Mouse (Mus musculus): Measurements from ENCODE around the gene Ocel1. TPM values are rescaled to one million over a fixed set of nuclear protein-coding genes. Genes with fewer than 3 reads are reported as not detected.
A peak's percentile ranks its signal among the peaks of the same experiment; 100 is the strongest.

Gene Ocel1
- polyA plus RNA-seq, 1 experiment from 2014 or later, result 11.1 TPM

DNA sequence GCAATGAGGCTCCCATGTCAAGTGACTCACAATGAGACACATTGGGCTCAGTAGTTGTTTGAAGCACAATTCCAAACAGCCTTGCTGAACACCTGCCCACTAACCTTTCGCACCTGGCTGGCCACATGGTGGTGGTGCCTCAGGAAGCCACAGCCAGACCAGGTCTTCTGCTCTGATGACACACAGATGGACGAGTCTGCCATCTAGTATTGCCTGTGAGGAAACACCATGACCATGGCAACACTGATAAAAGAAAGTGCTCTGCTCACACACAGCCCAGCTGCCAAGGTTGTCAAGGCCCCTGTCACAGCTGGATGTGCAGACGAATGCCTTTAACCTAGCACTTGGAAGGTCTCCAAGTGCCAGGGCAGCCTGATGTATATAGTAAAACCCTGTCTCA, 20.0 kb upstream of the Ocel1 start:
- DNase-seq (ENCODE audit: low spot score), result no peak

DNA sequence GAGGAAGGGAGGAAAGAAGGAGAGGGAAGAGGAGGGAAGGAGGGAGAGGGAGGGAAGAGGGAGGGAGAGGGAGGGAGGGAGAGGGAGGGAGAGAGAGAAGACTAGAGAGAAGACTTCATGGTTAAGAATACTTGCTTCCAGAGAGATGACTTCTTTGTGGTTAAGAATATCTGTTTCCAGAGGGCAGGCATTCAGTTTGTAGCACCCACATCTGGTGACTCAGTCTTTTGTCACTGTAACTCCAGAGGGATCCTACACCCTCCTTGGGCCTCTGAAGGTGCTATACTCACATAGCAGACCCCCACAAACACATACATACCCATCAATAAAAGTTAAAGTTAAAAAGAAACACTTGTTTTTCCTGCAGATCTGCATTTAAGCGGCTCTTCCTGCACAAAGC, 19.6 kb upstream of the Ocel1 start:
- Histone ChIP-seq H3K27ac (ENCODE audit: low read length) (no peak overlapping the region), H3K36me3 (ENCODE audit: insufficient read depth, low read length) (peaks cover 56% of the 10 kb centered on the region), H3K4me1 (ENCODE audit: insufficient read depth, low read depth, low read length) (no peaks in the 10 kb centered on the region), H3K4me3 (ENCODE audit: low read depth, low read length) (no peak overlapping the region), H3K9me3 (ENCODE audit: low read length) (no peaks in the 10 kb centered on the region), H3K27me3 (replicated peaks; ENCODE audit: insufficient read depth, low read length) (no peaks in the 10 kb centered on the region), H3K9ac (replicated peaks; ENCODE audit: low read depth) (no peak overlapping the region), H3K4me2 (replicated peaks; ENCODE audit: low read depth, low read length) (no peak overlapping the region)
- TF ChIP-seq CTCF (IDR thresholded peaks at IDR 0.05), result no peak
- TF ChIP-seq EP300 (IDR thresholded peaks at IDR 0.05), result no peak
- 100% methylated on average over 1 of the region's 1 CpGs for WGBS
- ATAC-seq (no peak), DNase-seq (ENCODE audit: low spot score) (no peak)

More for the DNA sequence above, 20.0 kb upstream of the Ocel1 start:
- no peaks in the 10 kb centered on the region for H3K27me3 ChIP-seq (replicated peaks; ENCODE audit: insufficient read depth, low read length)
- H3K9ac ChIP-seq (replicated peaks; ENCODE audit: low read depth), result no peak overlapping the region
- H3K4me1 ChIP-seq (ENCODE audit: insufficient read depth, low read depth, low read length), result no peaks in the 10 kb centered on the region
- WGBS, result 61% methylated on average over 3 of the region's 3 CpGs
- H3K36me3 ChIP-seq (ENCODE audit: insufficient read depth, low read length), result peaks cover 56% of the 10 kb centered on the region
- no peak overlapping the region for H3K4me2 ChIP-seq (replicated peaks; ENCODE audit: low read depth, low read length)
- TF ChIP-seq EP300 (IDR thresholded peaks at IDR 0.05) (no peak), CTCF (IDR thresholded peaks at IDR 0.05) (no peak)
- ATAC-seq, result no peak
- H3K27ac ChIP-seq (ENCODE audit: low read length), result no peak overlapping the region
- no peak overlapping the region for H3K4me3 ChIP-seq (ENCODE audit: low read depth, low read length)
- H3K9me3 ChIP-seq (ENCODE audit: low read length), result no peaks in the 10 kb centered on the region

DNA sequence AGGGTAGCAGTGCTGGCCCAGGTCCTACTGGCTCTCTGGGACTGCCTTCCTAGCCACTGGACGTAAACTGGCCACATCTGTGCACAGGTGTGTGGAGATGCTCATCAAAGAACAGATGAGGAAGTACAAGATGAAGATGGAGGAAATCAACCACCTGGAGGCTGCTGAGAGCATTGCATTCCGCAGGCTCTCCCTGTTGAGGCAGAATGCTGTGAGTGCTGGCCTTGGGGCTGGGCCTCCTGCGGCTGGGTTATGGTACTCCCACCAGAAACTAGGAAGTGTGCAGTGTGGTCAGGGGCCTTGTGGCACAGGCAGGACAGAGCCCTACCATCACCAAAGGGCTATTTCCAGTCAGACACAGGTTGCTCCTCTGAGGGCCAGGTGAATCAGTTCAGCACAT, 13.1 kb upstream of the Ocel1 start:
- DNase-seq (ENCODE audit: low spot score), result no peak
- no peak for ATAC-seq
- H3K4me3 ChIP-seq (ENCODE audit: low read depth, low read length), result no peak overlapping the region
- no peak overlapping the region for H3K4me2 ChIP-seq (replicated peaks; ENCODE audit: low read depth, low read length)
- no peaks in the 10 kb centered on the region for H3K4me1 ChIP-seq (ENCODE audit: insufficient read depth, low read depth, low read length)
- no peak overlapping the region for H3K9ac ChIP-seq (replicated peaks; ENCODE audit: low read depth)
- H3K27ac ChIP-seq (ENCODE audit: low read length), result no peak overlapping the region
- H3K9me3 ChIP-seq (ENCODE audit: low read length), result no peaks in the 10 kb centered on the region
- 80% methylated on average over 3 of the region's 3 CpGs for WGBS
- TF ChIP-seq CTCF (IDR thresholded peaks at IDR 0.05) (no peak), EP300 (IDR thresholded peaks at IDR 0.05) (no peak)
- H3K36me3 ChIP-seq (ENCODE audit: insufficient read depth, low read length), result peaks cover 33% of the 10 kb centered on the region
- H3K27me3 ChIP-seq (replicated peaks; ENCODE audit: insufficient read depth, low read length), result no peaks in the 10 kb centered on the region

DNA sequence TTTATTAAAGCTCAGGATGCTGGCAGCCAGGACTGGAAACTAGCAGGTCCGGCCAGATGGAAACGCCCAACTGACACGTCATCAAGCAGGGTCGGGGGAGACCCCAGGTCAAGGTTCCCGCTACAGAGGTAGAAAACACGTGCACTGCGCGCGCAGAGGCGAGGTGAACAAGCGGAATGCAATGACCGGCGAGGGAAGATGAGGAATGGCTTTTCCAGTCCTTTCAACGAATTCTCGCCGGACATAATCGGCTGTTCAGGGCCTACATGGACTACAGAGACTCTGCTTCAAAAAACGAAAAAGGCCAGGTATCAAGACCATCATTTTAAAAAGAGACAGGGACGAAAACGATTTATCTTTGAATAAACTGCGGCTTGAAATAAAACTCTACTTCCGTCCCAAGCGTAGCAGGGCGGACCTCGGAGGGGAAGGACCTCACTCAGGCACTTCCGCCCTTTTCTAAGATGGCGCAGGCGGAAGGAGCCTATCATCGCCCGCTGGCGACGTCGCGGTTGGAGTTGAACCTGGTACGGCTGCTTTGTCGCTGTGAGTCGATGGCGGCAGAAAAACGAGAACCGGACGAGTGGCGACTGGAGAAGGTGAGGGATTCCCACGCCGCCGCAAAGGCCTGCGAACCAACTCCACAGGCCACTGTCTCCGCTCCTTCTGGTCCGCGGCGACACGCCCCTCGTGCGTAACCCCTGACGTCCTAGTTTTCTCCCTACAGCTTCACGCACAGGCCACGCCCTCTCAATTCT, 4.1 kb upstream of the Ocel1 start, which contains the start of gene Use1:
TSS of gene Use1 (plus strand) at position 78 of the 758 bp plus-strand sequence.
- WGBS, result under 1% methylated on average over 56 of the region's 56 CpGs
- peak; percentile 99 for DNase-seq (ENCODE audit: low spot score)
- Histone ChIP-seq H3K36me3 (ENCODE audit: insufficient read depth, low read length) (0 out of 2 replicates have a peak, but pooled peaks cover 5% of the 10 kb centered on the region), H3K27me3 (replicated peaks; ENCODE audit: insufficient read depth, low read length) (no peaks in the 10 kb centered on the region), H3K4me3 (ENCODE audit: low read depth, low read length) (peak within 1 kb of the TSS; percentile 67), H3K9me3 (ENCODE audit: low read length) (no peaks in the 10 kb centered on the region), H3K9ac (replicated peaks; ENCODE audit: low read depth) (peak within 1 kb of the TSS; percentile 57), H3K4me2 (replicated peaks; ENCODE audit: low read depth, low read length) (peak within 1 kb of the TSS; percentile 62), H3K27ac (ENCODE audit: low read length) (peak within 1 kb of the TSS; percentile 91), H3K4me1 (ENCODE audit: insufficient read depth, low read depth, low read length) (peaks cover 5% of the 10 kb centered on the region)
- TF ChIP-seq CTCF (IDR thresholded peaks at IDR 0.05) (0 out of 2 replicates have a peak, but pooled peaks have one; percentile 1), EP300 (IDR thresholded peaks at IDR 0.05) (peak; percentile 63)
- ATAC-seq, result peak; percentile 76

DNA sequence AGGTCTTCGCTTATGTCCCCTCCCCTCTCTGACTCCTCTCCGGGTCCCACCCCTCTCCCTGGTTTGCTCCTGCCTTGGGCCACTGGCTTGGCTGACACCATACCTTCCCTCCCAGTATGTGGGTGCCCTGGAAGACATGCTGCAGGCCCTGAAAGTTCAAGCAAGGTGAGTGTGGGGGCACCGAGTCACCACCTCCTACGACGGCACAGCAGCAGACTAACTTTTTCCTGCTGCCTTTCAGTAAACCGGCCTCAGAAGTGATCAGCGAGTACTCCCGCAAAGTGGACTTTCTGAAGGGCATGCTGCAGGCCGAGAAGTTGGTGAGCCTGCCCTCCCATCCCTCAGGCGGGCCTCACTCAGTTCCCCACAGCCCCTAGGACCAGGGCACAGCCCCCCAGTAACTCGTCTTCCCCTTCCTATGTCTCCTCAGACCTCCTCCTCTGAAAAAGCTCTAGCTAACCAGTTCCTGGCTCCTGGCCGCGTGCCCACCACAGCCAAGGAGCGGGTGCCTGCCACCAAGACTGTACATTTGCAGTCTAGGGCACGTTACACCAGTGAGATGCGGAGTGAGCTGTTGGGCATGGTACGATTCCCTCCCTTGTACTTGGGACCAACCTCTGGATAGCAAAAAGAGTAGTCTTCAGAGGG, 3.4 kb upstream of the Ocel1 start:
- H3K4me3 ChIP-seq (ENCODE audit: low read depth, low read length), result peak overlapping the region; percentile 67
- H3K36me3 ChIP-seq (ENCODE audit: insufficient read depth, low read length), result 0 out of 2 replicates have a peak, but pooled peaks cover 7% of the 10 kb centered on the region
- peak overlapping the region; percentile 57 for H3K9ac ChIP-seq (replicated peaks; ENCODE audit: low read depth)
- no peak for TF ChIP-seq CTCF (IDR thresholded peaks at IDR 0.05)
- no peak for TF ChIP-seq EP300 (IDR thresholded peaks at IDR 0.05)
- 34% methylated on average over 17 of the region's 17 CpGs for WGBS
- peak overlapping the region; percentile 62 for H3K4me2 ChIP-seq (replicated peaks; ENCODE audit: low read depth, low read length)
- H3K4me1 ChIP-seq (ENCODE audit: insufficient read depth, low read depth, low read length), result peaks cover 5% of the 10 kb centered on the region
- ATAC-seq, result no peak
- no peaks in the 10 kb centered on the region for H3K27me3 ChIP-seq (replicated peaks; ENCODE audit: insufficient read depth, low read length)
- no peaks in the 10 kb centered on the region for H3K9me3 ChIP-seq (ENCODE audit: low read length)
- no peak for DNase-seq (ENCODE audit: low spot score)
- H3K27ac ChIP-seq (ENCODE audit: low read length), result peak overlapping the region; percentile 91

DNA sequence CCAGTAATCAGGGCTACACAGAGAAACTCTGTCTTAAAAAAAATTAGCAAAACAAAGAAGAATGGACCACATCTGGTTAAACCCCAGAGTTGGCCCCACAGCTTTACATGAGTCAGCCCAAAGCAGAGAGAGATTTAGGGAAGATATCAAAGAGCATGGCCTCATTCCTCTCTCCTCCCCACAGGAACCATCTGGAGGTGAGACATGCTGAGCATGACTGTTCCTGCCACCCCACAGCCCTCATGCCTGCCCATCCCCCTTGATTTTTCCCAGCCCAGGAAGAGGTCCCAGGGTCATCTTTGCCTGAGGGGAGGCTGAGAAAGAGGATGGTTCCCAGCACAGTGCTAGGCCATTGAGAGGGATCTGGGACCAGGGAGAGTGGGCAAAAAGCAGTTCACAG, 2.7 kb upstream of the Ocel1 start:
- DNase-seq (ENCODE audit: low spot score), result no peak
- no peak for ATAC-seq
- Histone ChIP-seq H3K9me3 (ENCODE audit: low read length) (no peaks in the 10 kb centered on the region), H3K9ac (replicated peaks; ENCODE audit: low read depth) (no peak overlapping the region), H3K27me3 (replicated peaks; ENCODE audit: insufficient read depth, low read length) (no peaks in the 10 kb centered on the region), H3K4me2 (replicated peaks; ENCODE audit: low read depth, low read length) (no peak overlapping the region), H3K4me1 (ENCODE audit: insufficient read depth, low read depth, low read length) (peaks cover 5% of the 10 kb centered on the region), H3K27ac (ENCODE audit: low read length) (0 out of 2 replicates have a peak overlapping the region, but pooled peaks have one; percentile 91), H3K36me3 (ENCODE audit: insufficient read depth, low read length) (0 out of 2 replicates have a peak, but pooled peaks cover 13% of the 10 kb centered on the region), H3K4me3 (ENCODE audit: low read depth, low read length) (no peak overlapping the region)
- TF ChIP-seq CTCF (IDR thresholded peaks at IDR 0.05) (no peak), EP300 (IDR thresholded peaks at IDR 0.05) (no peak)
